Mouse (Mus musculus): ENCODE data around the gene Insig1. TPM values are rescaled to one million over a fixed set of nuclear protein-coding genes. Genes with fewer than 3 reads are reported as not detected.

Gene Insig1
- polyA plus RNA-seq, 1 experiment from 2014 or later, result 45.9 TPM

DNA sequence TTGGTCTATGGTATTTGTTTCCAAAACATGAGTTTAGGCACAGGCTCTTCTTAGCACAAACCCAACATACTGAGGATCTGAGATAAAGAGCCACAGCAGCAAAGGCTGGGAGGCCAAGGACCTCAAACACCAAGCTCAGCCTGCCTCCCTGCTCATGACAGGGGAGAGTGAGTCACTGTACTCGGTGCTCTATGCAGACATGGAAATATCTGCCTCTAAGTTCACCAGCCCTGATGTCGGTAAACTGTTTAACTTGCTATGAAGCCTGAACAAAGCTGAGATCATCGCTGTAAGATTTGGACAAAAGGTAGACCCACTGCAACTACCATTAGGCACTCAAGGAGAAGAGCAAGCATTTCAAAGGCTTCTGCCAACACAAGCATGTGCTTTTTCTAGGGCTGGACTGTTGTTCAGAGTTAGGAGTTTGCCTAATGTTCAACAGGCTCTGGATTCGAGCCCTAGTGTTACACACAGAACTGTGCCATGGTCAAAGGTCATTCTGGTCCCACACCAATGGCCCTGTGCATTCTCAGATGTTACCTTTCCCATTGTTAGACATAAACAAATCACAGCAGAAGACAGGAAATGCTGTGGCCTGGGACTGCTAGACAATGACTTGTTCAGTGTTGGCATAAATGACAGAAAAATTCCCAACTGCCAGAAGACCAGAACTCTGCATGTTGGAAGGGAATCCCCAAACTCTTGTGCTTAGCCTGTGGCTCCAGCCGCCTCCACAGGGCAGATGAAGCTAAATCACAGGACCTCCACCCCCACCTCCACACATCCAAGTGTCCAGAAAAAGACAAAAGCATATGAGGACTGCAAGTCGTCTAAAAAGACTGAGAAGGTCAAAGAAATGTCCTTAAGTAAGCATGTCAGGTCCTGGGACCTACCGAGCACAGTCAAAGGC, 31.2 kb upstream of the Insig1 start:
- Histone ChIP-seq H3K4me2 (no peak overlapping the region), H3K4me3 (no peak overlapping the region), H3K9ac (no peak overlapping the region), H3K4me1 (peaks cover 15% of the 10 kb centered on the region), H3K9me3 (0 out of 2 replicates have a peak, but pooled peaks cover 5% of the 10 kb centered on the region), H3K27ac (no peak overlapping the region), H3K27me3 (no peaks in the 10 kb centered on the region), H3K36me3 (no peaks in the 10 kb centered on the region)
- WGBS, result 77% methylated on average over 7 of the region's 7 CpGs
- no peak for ATAC-seq (ENCODE audit: insufficient number of reproducible peaks, insufficient read depth, low FRiP score, low TSS enrichment, low read depth)

GRCm38 (mm10) chr5:28040726-28041125, 30.4 kb upstream of the Insig1 start:
- Histone ChIP-seq H3K9me3 (0 out of 2 replicates have a peak, but pooled peaks cover 6% of the 10 kb centered on the region), H3K27ac (no peak overlapping the region), H3K27me3 (no peaks in the 10 kb centered on the region), H3K4me3 (no peak overlapping the region), H3K9ac (no peak overlapping the region), H3K36me3 (no peaks in the 10 kb centered on the region), H3K4me2 (no peak overlapping the region), H3K4me1 (peaks cover 15% of the 10 kb centered on the region)
- no peak for ATAC-seq (ENCODE audit: insufficient number of reproducible peaks, insufficient read depth, low FRiP score, low TSS enrichment, low read depth)
- 83% methylated on average over 3 of the region's 3 CpGs for WGBS

GRCm38 (mm10) chr5:28042021-28042420, 29.1 kb upstream of the Insig1 start:
- no peak overlapping the region for H3K9ac ChIP-seq
- no peak overlapping the region for H3K4me3 ChIP-seq
- no peak overlapping the region for H3K4me2 ChIP-seq
- 0 out of 2 replicates have a peak, but pooled peaks cover 6% of the 10 kb centered on the region for H3K9me3 ChIP-seq
- H3K4me1 ChIP-seq, result peaks cover 14% of the 10 kb centered on the region
- H3K27me3 ChIP-seq, result no peaks in the 10 kb centered on the region
- no peaks in the 10 kb centered on the region for H3K36me3 ChIP-seq
- H3K27ac ChIP-seq, result no peak overlapping the region
- no peak for ATAC-seq (ENCODE audit: insufficient number of reproducible peaks, insufficient read depth, low FRiP score, low TSS enrichment, low read depth)
- WGBS, result 93% methylated on average over 3 of the region's 3 CpGs

DNA sequence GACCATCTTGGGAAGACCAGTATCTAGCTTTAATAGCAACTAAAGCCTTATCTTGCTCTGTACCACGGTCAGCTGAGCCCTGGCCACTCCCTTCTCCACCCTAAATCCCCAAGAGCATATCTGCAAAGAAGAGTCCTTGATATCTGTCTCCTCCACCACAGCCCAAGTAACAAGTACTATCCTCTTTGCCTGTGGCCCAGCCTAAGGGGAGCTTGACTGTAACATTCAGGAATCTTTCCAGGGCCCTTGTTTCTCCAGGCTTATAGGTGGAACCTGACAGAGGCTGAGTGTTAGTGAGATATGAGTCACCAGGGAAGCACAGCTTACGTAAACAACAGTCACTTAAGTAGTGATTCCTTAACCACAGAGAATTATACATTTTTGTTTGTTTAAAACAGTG, 28.4 kb upstream of the Insig1 start:
- H3K36me3 ChIP-seq, result no peaks in the 10 kb centered on the region
- ATAC-seq (ENCODE audit: insufficient number of reproducible peaks, insufficient read depth, low FRiP score, low TSS enrichment, low read depth), result no peak
- peaks cover 6% of the 10 kb centered on the region for H3K4me1 ChIP-seq
- 74% methylated on average over 2 of the region's 2 CpGs for WGBS
- H3K27ac ChIP-seq, result no peak overlapping the region
- 0 out of 2 replicates have a peak, but pooled peaks cover 6% of the 10 kb centered on the region for H3K9me3 ChIP-seq
- H3K9ac ChIP-seq, result no peak overlapping the region
- H3K4me3 ChIP-seq, result no peak overlapping the region
- H3K27me3 ChIP-seq, result no peaks in the 10 kb centered on the region
- no peak overlapping the region for H3K4me2 ChIP-seq

- ATAC-seq (ENCODE audit: insufficient number of reproducible peaks, insufficient read depth, low FRiP score, low TSS enrichment, low read depth), result no peak
- H3K27ac ChIP-seq, result no peak overlapping the region
- no peaks in the 10 kb centered on the region for H3K27me3 ChIP-seq
- WGBS, result 75% methylated on average over 5 of the region's 5 CpGs
- no peak overlapping the region for H3K4me2 ChIP-seq
- no peak overlapping the region for H3K4me3 ChIP-seq
- no peaks in the 10 kb centered on the region for H3K36me3 ChIP-seq
- H3K9me3 ChIP-seq, result 0 out of 2 replicates have a peak, but pooled peaks cover 6% of the 10 kb centered on the region
- H3K4me1 ChIP-seq, result peaks cover under 1% of the 10 kb centered on the region; the same call in 1 of the 2 replicates
- no peak overlapping the region for H3K9ac ChIP-seq
Observed at GRCm38 (mm10) chr5:28043386-28043785, 27.8 kb upstream of the Insig1 start.

GRCm38 (mm10) chr5:28046966-28047365, 24.2 kb upstream of the Insig1 start:
- no peaks in the 10 kb centered on the region for H3K36me3 ChIP-seq
- no peak overlapping the region for H3K4me3 ChIP-seq
- no peak overlapping the region for H3K9ac ChIP-seq
- 0 out of 2 replicates have a peak, but pooled peaks cover 6% of the 10 kb centered on the region for H3K9me3 ChIP-seq
- H3K27ac ChIP-seq, result no peak overlapping the region
- no peaks in the 10 kb centered on the region for H3K27me3 ChIP-seq
- 79% methylated on average over 3 of the region's 3 CpGs for WGBS
- no peak overlapping the region for H3K4me2 ChIP-seq
- no peaks in the 10 kb centered on the region for H3K4me1 ChIP-seq
- ATAC-seq (ENCODE audit: insufficient number of reproducible peaks, insufficient read depth, low FRiP score, low TSS enrichment, low read depth), result no peak

DNA sequence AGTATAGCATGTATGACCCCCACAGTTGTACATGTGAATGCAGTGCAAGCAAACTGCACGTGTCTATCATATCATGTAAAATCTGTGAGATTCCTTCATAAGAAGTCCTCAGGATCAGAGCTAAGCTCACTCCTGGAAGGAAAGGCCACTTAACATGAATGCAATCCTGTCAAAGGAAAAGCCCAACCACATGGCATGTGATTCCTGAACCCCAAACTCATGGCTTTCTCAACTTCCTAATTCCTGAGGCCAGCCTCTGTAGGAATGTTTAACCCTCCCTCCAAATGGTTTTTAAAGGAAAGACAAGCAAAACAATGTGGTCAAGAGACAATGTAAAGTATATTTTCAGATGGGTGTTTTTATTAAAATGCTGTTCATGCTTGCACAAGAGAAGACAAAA, 23.2 kb upstream of the Insig1 start:
- H3K4me3 ChIP-seq, result no peak overlapping the region
- no peak for ATAC-seq (ENCODE audit: insufficient number of reproducible peaks, insufficient read depth, low FRiP score, low TSS enrichment, low read depth)
- WGBS, result 59% methylated on average over 1 of the region's 1 CpGs

DNA sequence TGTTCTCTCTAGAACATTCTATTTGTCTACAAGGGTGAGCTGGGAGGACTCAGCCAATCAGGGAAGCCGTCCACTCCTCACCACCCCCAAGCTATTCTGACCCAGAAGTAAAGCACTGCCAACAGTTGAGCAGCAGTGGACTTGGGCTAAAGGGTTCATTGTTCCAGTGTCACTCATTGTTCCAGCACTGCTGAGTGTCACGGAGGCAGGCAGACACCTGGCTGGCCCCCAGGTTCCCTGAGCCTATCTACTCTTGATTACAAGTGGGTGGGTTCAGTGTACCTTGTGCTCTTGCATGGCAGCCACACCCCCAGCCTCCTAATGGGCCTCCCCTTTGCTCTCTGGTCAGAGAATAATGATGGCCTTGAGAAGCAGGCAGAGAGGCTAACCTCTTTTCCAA, 15.7 kb upstream of the Insig1 start:
- no peak for ATAC-seq (ENCODE audit: insufficient number of reproducible peaks, insufficient read depth, low FRiP score, low TSS enrichment, low read depth)
- no peaks in the 10 kb centered on the region for H3K9me3 ChIP-seq
- H3K4me3 ChIP-seq, result no peak overlapping the region
- H3K9ac ChIP-seq, result no peak overlapping the region
- no peaks in the 10 kb centered on the region for H3K36me3 ChIP-seq
- no peak overlapping the region for H3K27ac ChIP-seq
- WGBS, result 46% methylated on average over 2 of the region's 2 CpGs
- no peaks in the 10 kb centered on the region for H3K27me3 ChIP-seq
- no peaks in the 10 kb centered on the region for H3K4me1 ChIP-seq
- no peak overlapping the region for H3K4me2 ChIP-seq

More for the DNA sequence above, 23.2 kb upstream of the Insig1 start:
- Histone ChIP-seq H3K27me3 (no peaks in the 10 kb centered on the region), H3K36me3 (no peaks in the 10 kb centered on the region), H3K9me3 (0 out of 2 replicates have a peak, but pooled peaks cover 6% of the 10 kb centered on the region), H3K4me2 (no peak overlapping the region), H3K4me1 (no peaks in the 10 kb centered on the region), H3K27ac (no peak overlapping the region), H3K9ac (no peak overlapping the region)

- Histone ChIP-seq H3K4me3 (no peak overlapping the region), H3K9me3 (no peaks in the 10 kb centered on the region), H3K9ac (no peak overlapping the region), H3K27me3 (no peaks in the 10 kb centered on the region), H3K4me2 (no peak overlapping the region), H3K4me1 (0 out of 2 replicates have a peak, but pooled peaks cover 3% of the 10 kb centered on the region), H3K27ac (no peak overlapping the region), H3K36me3 (no peaks in the 10 kb centered on the region)
- ATAC-seq (ENCODE audit: insufficient number of reproducible peaks, insufficient read depth, low FRiP score, low TSS enrichment, low read depth), result no peak
- WGBS, result 82% methylated on average over 3 of the region's 3 CpGs
Observed at GRCm38 (mm10) chr5:28056877-28057276, 14.3 kb upstream of the Insig1 start.

DNA sequence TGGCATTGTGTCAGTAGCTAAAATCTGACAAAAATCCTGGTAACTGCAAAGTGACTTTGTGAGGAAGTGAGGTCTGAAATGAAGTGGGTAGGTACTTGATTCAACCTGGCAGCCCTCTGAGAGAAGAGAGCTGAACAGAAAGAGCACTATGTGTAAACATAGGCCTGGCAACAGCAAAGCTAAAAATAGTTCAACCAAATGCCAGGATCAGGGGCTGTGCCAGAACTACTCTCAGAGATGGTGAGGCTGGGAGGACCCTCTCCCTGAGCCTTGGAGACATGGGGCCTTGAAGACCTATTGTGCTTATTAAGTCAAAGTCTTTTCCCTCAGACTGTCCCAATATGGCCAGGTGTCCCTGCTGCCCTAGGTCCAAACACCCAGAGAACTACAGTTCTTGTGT, 10.7 kb upstream of the Insig1 start:
- Histone ChIP-seq H3K4me2 (no peak overlapping the region), H3K9ac (no peak overlapping the region), H3K4me3 (no peak overlapping the region), H3K27me3 (no peaks in the 10 kb centered on the region), H3K4me1 (0 out of 2 replicates have a peak, but pooled peaks cover 3% of the 10 kb centered on the region), H3K27ac (no peak overlapping the region), H3K9me3 (no peaks in the 10 kb centered on the region), H3K36me3 (no peaks in the 10 kb centered on the region)
- ATAC-seq (ENCODE audit: insufficient number of reproducible peaks, insufficient read depth, low FRiP score, low TSS enrichment, low read depth), result no peak

DNA sequence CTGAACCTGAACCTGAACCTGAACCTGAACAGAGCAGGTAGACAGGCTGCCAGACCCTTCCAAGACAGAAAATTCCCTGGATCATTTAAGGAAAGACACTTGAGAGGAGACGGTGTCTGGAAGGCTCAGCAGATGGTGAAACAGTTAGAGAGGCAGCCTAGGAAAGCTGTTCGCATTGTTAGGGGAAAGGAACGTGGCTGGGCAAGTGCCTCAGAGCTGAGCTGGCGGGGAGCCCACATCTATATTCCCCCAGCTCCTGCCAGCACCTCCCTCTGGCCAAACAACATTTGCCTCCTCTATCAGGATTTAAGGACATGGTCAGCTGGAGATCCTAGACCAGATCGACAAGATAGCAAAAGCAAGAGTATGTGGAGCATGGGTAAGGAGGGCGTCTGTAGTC, 10.2 kb upstream of the Insig1 start:
- Histone ChIP-seq H3K4me3 (no peak overlapping the region), H3K27ac (no peak overlapping the region), H3K27me3 (no peaks in the 10 kb centered on the region), H3K4me1 (0 out of 2 replicates have a peak, but pooled peaks cover 3% of the 10 kb centered on the region), H3K4me2 (no peak overlapping the region), H3K36me3 (no peaks in the 10 kb centered on the region), H3K9ac (no peak overlapping the region), H3K9me3 (no peaks in the 10 kb centered on the region)
- WGBS, result 76% methylated on average over 6 of the region's 6 CpGs
- ATAC-seq (ENCODE audit: insufficient number of reproducible peaks, insufficient read depth, low FRiP score, low TSS enrichment, low read depth), result no peak

Data from embryonic facial prominence, embryonic 13.5 days (tissue).